Mouse (Mus musculus): ENCODE data around the gene Mpp1. TPM values are rescaled to one million over a fixed set of nuclear protein-coding genes. Genes with fewer than 3 reads are reported as not detected.
A peak's percentile ranks its signal among the peaks of the same experiment; 100 is the strongest.

Gene Mpp1
- polyA plus RNA-seq, 1 experiment from 2014 or later, result 135 TPM

- Histone ChIP-seq H3K4me3 (replicated peaks) (peak overlapping the region; percentile 48), H3K36me3 (replicated peaks) (peaks cover 22% of the 10 kb centered on the region), H3K4me2 (peak overlapping the region; percentile 63), H3K4me1 (replicated peaks) (peaks cover 22% of the 10 kb centered on the region), H3K27ac (replicated peaks) (peak overlapping the region; percentile 74), H3K9me3 (replicated peaks) (no peaks in the 10 kb centered on the region), H3K9ac (peak overlapping the region; percentile 48; the same call in 1 of the 2 replicates), H3K27me3 (no peaks in the 10 kb centered on the region)
- no peak for ATAC-seq (ENCODE audit: insufficient read depth)
Measured at GRCm38 (mm10) chrX:75128333-75128980, 2.4 kb downstream of the Mpp1 start.

- Histone ChIP-seq H3K9ac (no peak overlapping the region), H3K4me3 (replicated peaks) (no peak overlapping the region), H3K4me1 (replicated peaks) (peaks cover 22% of the 10 kb centered on the region), H3K27me3 (no peaks in the 10 kb centered on the region), H3K27ac (replicated peaks) (no peak overlapping the region), H3K9me3 (replicated peaks) (no peaks in the 10 kb centered on the region), H3K4me2 (peak overlapping the region; percentile 63), H3K36me3 (replicated peaks) (peaks cover 32% of the 10 kb centered on the region)
- ATAC-seq (ENCODE audit: insufficient read depth), result no peak
Measured at GRCm38 (mm10) chrX:75126893-75127292, 3.9 kb downstream of the Mpp1 start.

GRCm38 (mm10) chrX:75125606-75126005, 5.2 kb downstream of the Mpp1 start:
- ATAC-seq (ENCODE audit: insufficient read depth), result no peak
- H3K4me3 ChIP-seq (replicated peaks), result no peak overlapping the region
- H3K27ac ChIP-seq (replicated peaks), result no peak overlapping the region
- no peaks in the 10 kb centered on the region for H3K9me3 ChIP-seq (replicated peaks)
- peaks cover 20% of the 10 kb centered on the region for H3K4me1 ChIP-seq (replicated peaks)
- H3K4me2 ChIP-seq, result no peak overlapping the region
- H3K27me3 ChIP-seq, result no peaks in the 10 kb centered on the region
- no peak overlapping the region for H3K9ac ChIP-seq
- H3K36me3 ChIP-seq (replicated peaks), result peaks cover 43% of the 10 kb centered on the region
- WGBS (ENCODE audit: insufficient replicate concordance), result 65% methylated on average over 3 of the region's 3 CpGs

- H3K27me3 ChIP-seq, result no peaks in the 10 kb centered on the region
- peaks cover 84% of the 10 kb centered on the region for H3K36me3 ChIP-seq (replicated peaks)
- no peak overlapping the region for H3K4me3 ChIP-seq (replicated peaks)
- peak overlapping the region; percentile 88 for H3K27ac ChIP-seq (replicated peaks)
- H3K4me1 ChIP-seq (replicated peaks), result peaks cover 32% of the 10 kb centered on the region
- H3K4me2 ChIP-seq, result peak overlapping the region; percentile 32
- H3K9me3 ChIP-seq (replicated peaks), result no peaks in the 10 kb centered on the region
- 0 out of 2 replicates have a peak overlapping the region, but pooled peaks have one; percentile 18 for H3K9ac ChIP-seq
- ATAC-seq (ENCODE audit: insufficient read depth), result peak; percentile 96
Measured at GRCm38 (mm10) chrX:75115550-75115949, 15.3 kb downstream of the Mpp1 start.

- no peak overlapping the region for H3K27ac ChIP-seq (replicated peaks)
- H3K4me3 ChIP-seq (replicated peaks), result no peak overlapping the region
- no peak overlapping the region for H3K9ac ChIP-seq
- H3K27me3 ChIP-seq, result no peaks in the 10 kb centered on the region
- no peaks in the 10 kb centered on the region for H3K9me3 ChIP-seq (replicated peaks)
- H3K4me1 ChIP-seq (replicated peaks), result no peaks in the 10 kb centered on the region; the same call in 1 of the 2 replicates
- ATAC-seq (ENCODE audit: insufficient read depth), result peak; percentile 54; the same call in 1 of the 2 replicates
- peaks cover 77% of the 10 kb centered on the region for H3K36me3 ChIP-seq (replicated peaks)
- H3K4me2 ChIP-seq, result no peak overlapping the region
- WGBS (ENCODE audit: insufficient replicate concordance), result 59% methylated on average over 6 of the region's 6 CpGs
Measured at GRCm38 (mm10) chrX:75102293-75102692, 28.5 kb downstream of the Mpp1 start.

GRCm38 (mm10) chrX:75098799-75099198, 32.0 kb downstream of the Mpp1 start:
- no peaks in the 10 kb centered on the region for H3K27me3 ChIP-seq
- peak overlapping the region; percentile 31; the same call in 1 of the 2 replicates for H3K4me2 ChIP-seq
- H3K36me3 ChIP-seq (replicated peaks), result peaks cover 47% of the 10 kb centered on the region
- no peak overlapping the region for H3K4me3 ChIP-seq (replicated peaks)
- H3K9ac ChIP-seq, result no peak overlapping the region
- H3K27ac ChIP-seq (replicated peaks), result no peak overlapping the region
- no peaks in the 10 kb centered on the region; the same call in 1 of the 2 replicates for H3K4me1 ChIP-seq (replicated peaks)
- WGBS (ENCODE audit: insufficient replicate concordance), result 84% methylated on average over 8 of the region's 8 CpGs
- ATAC-seq (ENCODE audit: insufficient read depth), result no peak
- no peaks in the 10 kb centered on the region for H3K9me3 ChIP-seq (replicated peaks)

- 16% methylated on average over 23 of the region's 23 CpGs for WGBS (ENCODE audit: insufficient replicate concordance)
- H3K27me3 ChIP-seq, result no peaks in the 10 kb centered on the region
- peak; percentile 40 for ATAC-seq (ENCODE audit: insufficient read depth)
- H3K4me1 ChIP-seq (replicated peaks), result no peaks in the 10 kb centered on the region; the same call in 1 of the 2 replicates
- peak overlapping the region; percentile 81 for H3K27ac ChIP-seq (replicated peaks)
- peaks cover 26% of the 10 kb centered on the region for H3K36me3 ChIP-seq (replicated peaks)
- H3K9ac ChIP-seq, result peak overlapping the region; percentile 64
- peak overlapping the region; percentile 76 for H3K4me2 ChIP-seq
- peak overlapping the region; percentile 69 for H3K4me3 ChIP-seq (replicated peaks)
- no peaks in the 10 kb centered on the region for H3K9me3 ChIP-seq (replicated peaks)
Measured at GRCm38 (mm10) chrX:75096163-75096770, 34.5 kb downstream of the Mpp1 start.

- ATAC-seq (ENCODE audit: insufficient read depth), result peak; percentile 99
- H3K4me1 ChIP-seq (replicated peaks), result no peaks in the 10 kb centered on the region; the same call in 1 of the 2 replicates
Measured at GRCm38 (mm10) chrX:75095369-75096162, 35.2 kb downstream of the Mpp1 start, which contains the start of gene Dkc1. Gene Dkc1, plus strand, starts transcription at chrX:75095854.

GRCm38 (mm10) chrX:75085654-75086053, 45.2 kb downstream of the Mpp1 start:
- Histone ChIP-seq H3K27me3 (no peaks in the 10 kb centered on the region), H3K4me3 (replicated peaks) (no peak overlapping the region), H3K4me1 (replicated peaks) (peaks cover 7% of the 10 kb centered on the region), H3K36me3 (replicated peaks) (no peaks in the 10 kb centered on the region), H3K9me3 (replicated peaks) (no peaks in the 10 kb centered on the region), H3K4me2 (no peak overlapping the region), H3K9ac (no peak overlapping the region), H3K27ac (replicated peaks) (no peak overlapping the region)
- WGBS (ENCODE audit: insufficient replicate concordance), result 9% methylated on average over 1 of the region's 1 CpGs
- no peak for ATAC-seq (ENCODE audit: insufficient read depth)

More at GRCm38 (mm10) chrX:75095369-75096162, 35.2 kb downstream of the Mpp1 start, which contains the start of gene Dkc1:
- H3K9me3 ChIP-seq (replicated peaks), result no peaks in the 10 kb centered on the region
- H3K4me3 ChIP-seq (replicated peaks), result peak within 1 kb of the TSS; percentile 69
- peak within 1 kb of the TSS; percentile 76 for H3K4me2 ChIP-seq
- H3K27ac ChIP-seq (replicated peaks), result peak within 1 kb of the TSS; percentile 81
- 17% methylated on average over 29 of the region's 29 CpGs for WGBS (ENCODE audit: insufficient replicate concordance)
- peak within 1 kb of the TSS; percentile 64 for H3K9ac ChIP-seq
- H3K27me3 ChIP-seq, result no peaks in the 10 kb centered on the region
- H3K36me3 ChIP-seq (replicated peaks), result peaks cover 19% of the 10 kb centered on the region

- H3K27ac ChIP-seq (replicated peaks), result peak within 1 kb of the TSS; percentile 33
- ATAC-seq (ENCODE audit: insufficient read depth), result peak; percentile 87
- H3K4me2 ChIP-seq, result peak within 1 kb of the TSS; percentile 74
- H3K9me3 ChIP-seq (replicated peaks), result no peaks in the 10 kb centered on the region
- H3K36me3 ChIP-seq (replicated peaks), result no peaks in the 10 kb centered on the region
- H3K4me1 ChIP-seq (replicated peaks), result peaks cover 7% of the 10 kb centered on the region
- H3K9ac ChIP-seq, result peak within 1 kb of the TSS; percentile 64
- H3K4me3 ChIP-seq (replicated peaks), result peak within 1 kb of the TSS; percentile 65
- 6% methylated on average over 9 of the region's 17 CpGs for WGBS (ENCODE audit: insufficient replicate concordance)
- H3K27me3 ChIP-seq, result no peaks in the 10 kb centered on the region
Measured at GRCm38 (mm10) chrX:75084774-75085508, 45.9 kb downstream of the Mpp1 start, which contains the start of gene Gab3. Gene Gab3, minus strand, starts transcription at chrX:75085458.
